10 mouse cellular contexts compared by ENCODE assay signal in the genomic region with DNA sequence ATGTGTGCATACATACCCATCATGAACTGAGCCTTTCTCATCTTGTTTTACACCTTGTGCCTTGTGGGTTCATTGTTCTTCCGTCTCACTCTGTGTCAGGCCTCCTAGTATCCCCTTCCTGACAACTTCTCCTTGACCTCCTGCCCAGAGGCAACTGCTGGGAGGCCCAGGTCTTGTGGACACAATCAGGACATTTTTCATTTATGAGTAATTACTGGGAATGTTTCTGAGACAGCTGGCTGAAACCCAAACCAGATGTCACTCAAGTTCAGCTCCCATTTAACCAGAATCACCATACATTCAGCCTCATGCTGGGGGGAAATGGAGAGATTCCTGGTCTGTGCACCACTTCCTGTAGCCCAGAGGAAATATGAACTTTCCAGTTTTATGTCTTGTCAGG.
"Had no signal": no experiment of that assay in that cellular context is flagged by ENCODE, and none has a peak within 500 bp of the region (broad histone marks: within the 10 kb centered on the region; RNA-seq: fewer than 3 reads in every experiment).

No protein-coding gene starts in this region.

- DNase-seq: kidney, postnatal 14 days; layer of hippocampus, adult 9-11 months; layer of hippocampus, postnatal 36 days; liver; liver, embryonic 13.5 days; liver, postnatal 0 days; thymus, postnatal 4 days had no signal

- H3K9me3 ChIP-seq: limb, embryonic 12.5 days; liver, embryonic 13.5 days; midbrain, embryonic 13.5 days had no signal

- H3K36me3 ChIP-seq: limb, embryonic 12.5 days; liver, embryonic 13.5 days; midbrain, embryonic 13.5 days had no signal

- ATAC-seq: liver, postnatal 0 days; midbrain, embryonic 13.5 days had no signal

- H3K27ac ChIP-seq: limb, embryonic 12.5 days; liver, embryonic 13.5 days; midbrain, embryonic 13.5 days; stomach, postnatal 0 days had no signal

- H3K9ac ChIP-seq: limb, embryonic 12.5 days; liver, embryonic 13.5 days; liver, postnatal 0 days; midbrain, embryonic 13.5 days had no signal

- H3K4me3 ChIP-seq: limb, embryonic 12.5 days; liver, embryonic 13.5 days; midbrain, embryonic 13.5 days had no signal

- H3K4me2 ChIP-seq: limb, embryonic 12.5 days; liver, embryonic 13.5 days; midbrain, embryonic 13.5 days had no signal

- H3K4me1 ChIP-seq: liver, embryonic 13.5 days; midbrain, embryonic 13.5 days had no signal

- H3K27me3 ChIP-seq: limb, embryonic 12.5 days; liver, embryonic 13.5 days; midbrain, embryonic 13.5 days had no signal
